Mouse (Mus musculus) megakaryocyte, embryonic 14.5 days (primary cell): Measurements from ENCODE around the gene Ctps2.

ENCODE experiments used
- FLI1 ChIP-seq: IDR thresholded peaks from 2 replicates; pipeline ENCODE4 v1.6.1; 2012; ENCODE audit warnings: low read length, inconsistent platforms, mixed read lengths
- GATA1 ChIP-seq: IDR thresholded peaks from 3 replicates; pipeline ENCODE4 v1.6.1; 2012; ENCODE audit warnings: mixed read lengths, low read length, inconsistent platforms, borderline replicate concordance

- no peak for TF ChIP-seq GATA1
- no peak for TF ChIP-seq FLI1
Observed at GRCm38 (mm10) chrX:163063936-163064335, 162.9 kb downstream of the Ctps2 start.
